Mouse (Mus musculus) bone marrow, adult 2 months (tissue): ENCODE measurements around the gene Ttc38. TPM values are rescaled to one million over a fixed set of nuclear protein-coding genes. Genes with fewer than 3 reads are reported as not detected.

Experiments
- H3K27ac ChIP-seq: fragments of 200-500 bp; 2 replicates; pipeline ENCODE4 v1.5.1; 2012; ENCODE audit warnings: low read depth, mild to moderate bottlenecking, control low read depth, inconsistent platforms, low read length; ENCODE audit not compliant: control insufficient read depth, poor library complexity, insufficient read depth
- H3K4me1 ChIP-seq: fragments of 200-500 bp; 2 replicates; pipeline ENCODE4 v1.6.1; 2011; ENCODE audit warnings: low read length; ENCODE audit not compliant: control insufficient read depth, insufficient read depth
- H3K4me3 ChIP-seq: fragments of 200-500 bp; replicated peaks from 2 replicates; pipeline ENCODE3; 2011; ENCODE audit warnings: mild to moderate bottlenecking, low read depth, low read length, control low read depth; ENCODE audit not compliant: control insufficient read depth
- CTCF ChIP-seq: fragments of 200-500 bp; IDR thresholded peaks from 2 replicates; pipeline ENCODE4 v1.5.1; 2011; ENCODE audit warnings: low read length, control low read depth; ENCODE audit not compliant: control insufficient read depth, insufficient read depth
- POLR2A ChIP-seq: fragments of 200-500 bp; IDR thresholded peaks from 2 replicates; pipeline ENCODE4 v1.6.1; 2011; ENCODE audit warnings: low read depth, mild to moderate bottlenecking, control low read depth, low read length, borderline replicate concordance; ENCODE audit not compliant: control insufficient read depth
- WGBS: fragments of 180-500 bp; shearing (Covaris S2); methylation state at CpG from one replicate; pipeline ENCODE4 v1.1.7; 2018; 5-methylcytosine and 5-hydroxymethylcytosine counted together
- polyA plus RNA-seq: library from polyadenylated mRNA; stranded (reverse); fragments of >200 nt; gene quantifications from 2 replicates; pipeline ENCODE4 v1.2.4, GENCODE M21; 2011; ENCODE audit warnings: low replicate concordance; ENCODE audit not compliant: missing spikeins, insufficient read depth, insufficient read length

Ttc38 gene
- polyA plus RNA-seq, 1 experiment = 2.9 TPM

DNA sequence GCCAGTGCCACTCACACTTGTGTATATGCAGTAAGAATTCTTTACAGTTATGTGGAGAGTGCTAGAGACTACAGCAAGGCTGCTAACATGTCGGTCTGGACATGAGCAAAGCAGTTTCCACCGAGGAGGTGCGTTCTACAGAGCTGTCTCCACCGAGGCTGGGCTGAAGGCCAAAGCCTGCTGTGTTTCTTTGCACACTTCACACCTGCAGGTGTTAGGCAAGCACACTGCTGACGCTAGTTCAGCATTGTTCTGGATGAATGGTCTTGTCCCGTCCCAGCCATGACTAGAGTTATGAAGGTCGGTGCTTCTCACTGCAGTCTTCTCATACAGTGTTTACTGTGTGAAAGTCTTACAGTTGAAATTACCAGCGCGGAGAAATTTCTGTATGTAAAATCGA, 59.9 kb downstream of the Ttc38 start:
- Histone ChIP-seq H3K4me1 (no peaks in the 10 kb centered on the region), H3K27ac (no peak overlapping the region), H3K4me3 (no peak overlapping the region)
- TF ChIP-seq POLR2A (no peak), CTCF (no peak)
- 90% methylated on average over 10 of the region's 10 CpGs for WGBS

GRCm38 (mm10) chr15:85892498-85893118, 60.5 kb downstream of the Ttc38 start:
- Histone ChIP-seq H3K4me3 (no peak overlapping the region), H3K27ac (no peak overlapping the region), H3K4me1 (no peaks in the 10 kb centered on the region)
- 82% methylated on average over 13 of the region's 13 CpGs for WGBS
- TF ChIP-seq CTCF = no peak
- TF ChIP-seq POLR2A = no peak

DNA sequence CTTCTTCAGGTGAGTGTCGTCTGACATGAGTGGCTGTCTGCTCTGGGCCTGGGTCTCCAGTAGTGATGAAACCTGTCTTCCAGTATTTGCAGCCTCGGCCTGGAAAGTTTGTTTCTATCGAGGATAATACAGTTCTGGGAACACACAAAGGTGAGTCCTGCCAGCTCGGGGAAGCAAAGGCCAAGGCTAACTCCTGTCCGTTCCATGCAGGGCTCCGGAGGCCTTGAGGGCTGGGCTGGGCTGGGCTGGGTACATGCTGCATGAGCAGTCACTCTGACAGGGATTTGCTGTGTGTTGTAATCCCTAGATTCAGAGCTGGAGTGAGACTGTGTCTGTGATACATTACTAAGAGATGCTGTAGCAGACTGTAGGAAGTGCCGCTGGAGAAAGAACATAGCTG, 61.8 kb downstream of the Ttc38 start:
- no peak for TF ChIP-seq POLR2A
- no peak for TF ChIP-seq CTCF
- Histone ChIP-seq H3K27ac (no peak overlapping the region), H3K4me1 (no peaks in the 10 kb centered on the region), H3K4me3 (no peak overlapping the region)
- 80% methylated on average over 7 of the region's 7 CpGs for WGBS

DNA sequence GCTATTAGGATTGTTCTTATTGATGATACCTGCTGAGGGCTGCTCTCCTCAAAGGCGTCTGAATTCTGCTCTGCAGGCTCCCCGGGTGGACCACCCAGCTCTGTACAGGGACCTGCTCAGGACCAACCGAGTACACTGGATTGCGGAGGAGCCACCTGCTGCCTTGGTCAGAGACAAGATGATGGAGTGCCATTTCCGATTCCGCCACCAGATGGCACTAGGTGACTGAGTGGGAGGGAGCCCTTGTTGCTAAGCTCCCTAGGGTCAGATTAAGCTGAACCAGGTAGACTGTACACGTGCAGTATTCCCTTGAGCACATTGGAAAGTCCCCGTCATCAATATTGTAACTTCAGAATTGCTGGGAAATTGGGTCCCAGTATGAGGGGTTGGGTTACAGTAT, 64.2 kb downstream of the Ttc38 start:
- whole genome bisulfite sequencing = 27% methylated on average over 8 of the region's 8 CpGs
- peak; percentile 97 for TF ChIP-seq CTCF
- TF ChIP-seq POLR2A = no peak
- H3K4me1 ChIP-seq = no peaks in the 10 kb centered on the region
- H3K27ac ChIP-seq = no peak overlapping the region
- no peak overlapping the region for H3K4me3 ChIP-seq

DNA sequence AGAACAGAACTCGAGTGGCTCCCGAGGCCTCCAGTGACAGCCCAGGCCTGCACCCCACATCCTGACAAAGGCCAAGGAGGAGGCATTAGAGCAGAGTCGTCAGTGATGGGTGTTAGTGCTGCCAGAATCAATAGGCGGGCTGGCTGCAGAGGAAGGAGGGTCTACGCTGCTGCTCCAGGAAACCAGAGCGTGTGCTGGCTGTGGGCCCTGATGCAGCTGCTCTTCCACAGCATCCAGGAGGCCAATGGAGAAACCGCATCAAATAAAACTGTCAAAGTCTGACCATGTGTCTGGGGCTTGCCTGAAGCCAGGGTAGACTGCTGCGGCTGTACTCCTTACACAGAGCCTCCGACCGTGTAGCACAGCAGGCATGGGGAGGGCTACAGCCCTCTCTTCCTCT, 65.0 kb downstream of the Ttc38 start:
- no peak overlapping the region for H3K27ac ChIP-seq
- no peak overlapping the region for H3K4me3 ChIP-seq
- no peak for TF ChIP-seq CTCF
- TF ChIP-seq POLR2A = no peak
- 83% methylated on average over 10 of the region's 10 CpGs for WGBS
- H3K4me1 ChIP-seq = no peaks in the 10 kb centered on the region

GRCm38 (mm10) chr15:85899396-85899795, 67.3 kb downstream of the Ttc38 start:
- Histone ChIP-seq H3K4me1 (no peaks in the 10 kb centered on the region), H3K27ac (no peak overlapping the region), H3K4me3 (no peak overlapping the region)
- TF ChIP-seq CTCF (no peak), POLR2A (no peak)
- WGBS = 84% methylated on average over 6 of the region's 6 CpGs

DNA sequence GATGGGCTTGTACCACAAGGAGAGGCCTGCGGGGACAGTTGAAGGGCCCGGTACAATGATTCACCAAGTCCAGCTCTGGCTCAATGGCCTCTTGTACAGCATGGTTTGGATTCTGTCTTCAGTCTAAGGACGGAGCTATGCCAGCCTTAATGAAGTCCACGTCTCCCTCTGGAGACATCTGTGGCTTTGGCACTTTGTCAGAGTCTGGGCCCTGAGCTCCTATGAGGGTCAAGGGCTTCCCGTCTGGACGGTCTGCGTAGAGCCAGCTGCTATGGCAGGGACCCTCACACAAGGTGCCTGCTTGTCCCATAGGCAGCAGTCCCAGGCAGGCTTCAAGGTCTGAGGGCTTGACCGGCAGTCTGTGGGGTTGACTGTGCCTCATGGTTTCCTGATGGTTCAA, 68.2 kb downstream of the Ttc38 start:
- TF ChIP-seq POLR2A (no peak), CTCF (no peak)
- Histone ChIP-seq H3K4me3 (no peak overlapping the region), H3K4me1 (no peaks in the 10 kb centered on the region), H3K27ac (no peak overlapping the region)
- WGBS = 86% methylated on average over 8 of the region's 8 CpGs

GRCm38 (mm10) chr15:85900801-85901200, 68.7 kb downstream of the Ttc38 start:
- no peaks in the 10 kb centered on the region for H3K4me1 ChIP-seq
- 87% methylated on average over 12 of the region's 12 CpGs for WGBS

GRCm38 (mm10) chr15:85902505-85902904, 70.4 kb downstream of the Ttc38 start:
- H3K4me1 ChIP-seq = no peaks in the 10 kb centered on the region
- H3K27ac ChIP-seq = no peak overlapping the region
- H3K4me3 ChIP-seq = no peak overlapping the region
- TF ChIP-seq POLR2A (no peak), CTCF (no peak)
- 65% methylated on average over 10 of the region's 10 CpGs for WGBS

More at GRCm38 (mm10) chr15:85900801-85901200, 68.7 kb downstream of the Ttc38 start:
- TF ChIP-seq POLR2A (no peak), CTCF (no peak)
- Histone ChIP-seq H3K27ac (no peak overlapping the region), H3K4me3 (no peak overlapping the region)
